Mouse (Mus musculus) urinary bladder, postnatal 10 days (tissue): ENCODE data around the gene Sptlc2.
"Not testable (repeated sequence)": the region's sequence is repeated elsewhere in the genome, so short reads cannot be mapped to it uniquely, and the experiment has no call there.

ENCODE experiments used
- DNase-seq: peaks from one replicate; pipeline ENCODE4 v3.0.0; 2022; ENCODE audit warnings: low spot score

The Sptlc2 gene

GRCm38 (mm10) chr12:87278118-87278730, 109.9 kb downstream of the Sptlc2 start:
- DNase-seq: no peak

GRCm38 (mm10) chr12:87277251-87277650, 110.9 kb downstream of the Sptlc2 start:
- not testable (repeated sequence) for DNase-seq

GRCm38 (mm10) chr12:87274853-87275831, 113.0 kb downstream of the Sptlc2 start:
- no peak for DNase-seq

GRCm38 (mm10) chr12:87267682-87268081, 120.5 kb downstream of the Sptlc2 start:
- DNase-seq: no peak

- no peak for DNase-seq
Observed at GRCm38 (mm10) chr12:87266827-87267603, 121.1 kb downstream of the Sptlc2 start.

GRCm38 (mm10) chr12:87266108-87266826, 121.9 kb downstream of the Sptlc2 start, which contains the start of the genes Vipas39 and Ahsa1:
Vipas39 (minus strand) TSS chr12:87266256.
Ahsa1 (plus strand) TSS chr12:87266479.
- no peak for DNase-seq

GRCm38 (mm10) chr12:87265444-87265843, 122.7 kb downstream of the Sptlc2 start:
- DNase-seq: no peak

GRCm38 (mm10) chr12:87260562-87260961, 127.6 kb downstream of the Sptlc2 start:
- DNase-seq: no peak

- no peak for DNase-seq
Observed at GRCm38 (mm10) chr12:87256629-87257028, 131.5 kb downstream of the Sptlc2 start.
